Mouse (Mus musculus): Measurements from ENCODE around the gene Fbrs.
A peak's percentile ranks its signal among the peaks of the same experiment; 100 is the strongest.
"Not testable (repeated sequence)": the region's sequence is repeated elsewhere in the genome, so short reads cannot be mapped to it uniquely, and the experiment has no call there.

Gene Fbrs

GRCm38 (mm10) chr7:127476855-127477254, 2.1 kb upstream of the Fbrs start:
- no peak for DNase-seq

GRCm38 (mm10) chr7:127477687-127478634, 1.0 kb upstream of the Fbrs start:
- peak; percentile 100 for DNase-seq

GRCm38 (mm10) chr7:127479318-127480225, 573 bp downstream of the Fbrs start:
- DNase-seq: no peak

GRCm38 (mm10) chr7:127480321-127480720, 1.3 kb downstream of the Fbrs start:
- no peak for DNase-seq

GRCm38 (mm10) chr7:127485416-127485815, 6.4 kb downstream of the Fbrs start:
- no peak for DNase-seq

- not testable (repeated sequence) for DNase-seq
These were observed 9.4 kb downstream of the Fbrs start for GRCm38 (mm10) chr7:127488364-127488763.

GRCm38 (mm10) chr7:127489982-127490381, 11.0 kb downstream of the Fbrs start:
- DNase-seq: no peak

GRCm38 (mm10) chr7:127491846-127492245, 12.8 kb downstream of the Fbrs start:
- no peak for DNase-seq

- no peak for DNase-seq
These were observed 15.6 kb downstream of the Fbrs start for GRCm38 (mm10) chr7:127494648-127495047.

GRCm38 (mm10) chr7:127497382-127497781, 18.4 kb downstream of the Fbrs start:
- no peak for DNase-seq

GRCm38 (mm10) chr7:127498407-127498806, 19.4 kb downstream of the Fbrs start:
- peak in 1 of 2 experiments; percentile 67 for DNase-seq

GRCm38 (mm10) chr7:127508291-127508690, 29.3 kb downstream of the Fbrs start:
- DNase-seq: no peak

GRCm38 (mm10) chr7:127509830-127510229, 30.8 kb downstream of the Fbrs start:
- DNase-seq: not testable (repeated sequence)

- peak in 1 of 2 experiments; percentile 42 for DNase-seq
These were observed 32.2 kb downstream of the Fbrs start for GRCm38 (mm10) chr7:127511241-127511640.

GRCm38 (mm10) chr7:127511808-127512230, 32.8 kb downstream of the Fbrs start, which contains the start of gene Srcap:
Srcap (plus strand) TSS chr7:127511983.
- DNase-seq: peak; percentile 97 to 98

GRCm38 (mm10) chr7:127512231-127513015, 33.4 kb downstream of the Fbrs start:
- DNase-seq: peak; percentile 91

- DNase-seq: peak in 1 of 2 experiments; percentile 58
These were observed 34.0 kb downstream of the Fbrs start for GRCm38 (mm10) chr7:127513016-127513390.

- peak in 1 of 2 experiments; percentile 9 for DNase-seq
These were observed 34.8 kb downstream of the Fbrs start for GRCm38 (mm10) chr7:127513781-127514180.

GRCm38 (mm10) chr7:127515846-127516245, 36.8 kb downstream of the Fbrs start:
- DNase-seq: no peak

- no peak for DNase-seq
These were observed 37.3 kb downstream of the Fbrs start for GRCm38 (mm10) chr7:127516344-127516743.

GRCm38 (mm10) chr7:127519284-127519683, 40.3 kb downstream of the Fbrs start, which contains the start of gene Gm42715:
Gm42715 (plus strand) TSS chr7:127519584.
- DNase-seq: no peak
